Mouse (Mus musculus) kidney, embryonic 14.5 days (tissue): ENCODE data around the gene Mettl7b. TPM values are rescaled to one million over a fixed set of nuclear protein-coding genes. Genes with fewer than 3 reads are reported as not detected.
A peak's percentile ranks its signal among the peaks of the same experiment; 100 is the strongest.

Source experiments
- ATAC-seq: fragments of 200-750 bp; cut with Nextera tagmentation; 2 replicates; pipeline ENCODE4 v1.8.0; 2017; ENCODE audit warnings: moderate number of reproducible peaks, mild to moderate bottlenecking, moderate TSS enrichment, moderate library complexity; ENCODE audit not compliant: low FRiP score, low TSS enrichment
- H3K27ac ChIP-seq: fragments of 300-500 bp; sonication (generic); 2 replicates; pipeline ENCODE4 v1.5.1; 2014; ENCODE audit warnings: low read depth, mild to moderate bottlenecking, low read length, moderate library complexity, mixed read lengths
- H3K27me3 ChIP-seq: fragments of 300-500 bp; sonication (generic); 2 replicates; pipeline ENCODE4 v1.6.1; 2014; ENCODE audit warnings: mild to moderate bottlenecking, low read length; ENCODE audit not compliant: control insufficient read depth, insufficient read depth
- H3K36me3 ChIP-seq: fragments of 300-500 bp; sonication (generic); 2 replicates; pipeline ENCODE4 v1.6.1; 2014; ENCODE audit warnings: low read length, mixed read lengths; ENCODE audit not compliant: control insufficient read depth, insufficient read depth
- H3K4me1 ChIP-seq: fragments of 300-500 bp; sonication (generic); 2 replicates; pipeline ENCODE4 v1.6.1; 2014; ENCODE audit warnings: low read length, mixed read lengths; ENCODE audit not compliant: control insufficient read depth, insufficient read depth
- H3K4me2 ChIP-seq: fragments of 300-500 bp; sonication (generic); replicated peaks from 2 replicates; pipeline ENCODE4 v1.6.1; 2014; ENCODE audit warnings: low read depth, mild to moderate bottlenecking, low read length
- H3K4me3 ChIP-seq: fragments of 300-500 bp; sonication (generic); 2 replicates; pipeline ENCODE4 v1.5.1; 2014; ENCODE audit warnings: mild to moderate bottlenecking, low read length
- H3K9ac ChIP-seq: fragments of 300-500 bp; sonication (generic); 2 replicates; pipeline ENCODE4 v1.6.1; 2014; ENCODE audit warnings: low read depth, mild to moderate bottlenecking, low read length, moderate library complexity
- H3K9me3 ChIP-seq: fragments of 300-500 bp; sonication (generic); 2 replicates; pipeline ENCODE4 v1.6.1; 2016; ENCODE audit warnings: low read length; ENCODE audit not compliant: control insufficient read depth
- WGBS: fragments of 180-500 bp; shearing (Covaris S2); extraction: QIAGEN DNeasy Blood & Tissue Kit; methylation state at CpG from one replicate; pipeline ENCODE4 v1.1.7; 2014; 5-methylcytosine and 5-hydroxymethylcytosine counted together
- polyA plus RNA-seq: library from polyadenylated mRNA; unstranded; fragments of >200 nt; fragmentation: Nextera tagmentation; extraction: Ambion mirVana; gene quantifications from 2 replicates; pipeline ENCODE4 v1.2.1, GENCODE M21; 2014

The Mettl7b gene
- polyA plus RNA-seq, 1 experiment from 2014 or later: 1.4 TPM

- 0 out of 2 replicates have a peak, but pooled peaks cover 9% of the 10 kb centered on the region for H3K4me1 ChIP-seq
- H3K4me3 ChIP-seq: no peak overlapping the region
- no peaks in the 10 kb centered on the region for H3K36me3 ChIP-seq
- WGBS: 64% methylated on average over 7 of the region's 7 CpGs
- no peak overlapping the region for H3K4me2 ChIP-seq
- no peak overlapping the region for H3K9ac ChIP-seq
- H3K27me3 ChIP-seq: peaks cover 49% of the 10 kb centered on the region
- H3K9me3 ChIP-seq: no peaks in the 10 kb centered on the region
- H3K27ac ChIP-seq: no peak overlapping the region
- no peak for ATAC-seq
These were observed 25.6 kb downstream of the Mettl7b start for GRCm38 (mm10) chr10:128934997-128935787.

DNA sequence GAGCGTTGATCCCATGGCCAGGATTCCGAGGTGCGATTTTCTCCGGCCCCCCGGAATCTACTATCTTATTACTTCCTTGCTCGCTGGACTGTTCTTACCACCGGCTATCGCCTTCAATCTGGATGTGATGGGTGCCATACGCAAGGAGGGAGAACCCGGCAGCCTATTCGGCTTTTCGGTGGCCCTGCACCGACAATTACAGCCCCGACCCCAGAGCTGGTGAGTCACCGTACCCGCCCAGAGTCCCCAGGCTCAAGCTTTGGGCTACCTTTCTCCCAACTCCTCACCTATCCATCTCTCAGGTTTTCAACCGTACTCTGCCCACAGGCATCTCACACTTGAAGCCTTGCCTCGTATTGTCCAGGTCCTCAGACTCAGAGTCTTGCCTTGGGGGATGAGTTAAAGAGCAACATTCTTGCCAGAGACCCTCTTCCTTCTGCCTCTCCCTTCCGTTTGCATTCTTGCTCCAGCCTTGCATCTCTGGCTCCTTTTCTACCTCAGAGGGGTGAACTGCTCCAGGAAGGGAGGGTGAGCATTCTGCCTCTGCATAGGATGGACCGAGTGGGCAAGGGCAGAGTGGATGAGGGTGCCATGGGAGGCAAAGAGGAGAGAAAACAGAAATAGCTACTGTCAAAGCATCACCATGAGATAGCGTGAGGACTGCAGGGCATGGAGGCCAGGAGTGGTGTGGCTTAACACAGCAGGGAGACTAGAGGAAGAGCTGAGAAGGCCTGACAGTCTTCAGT, 26.6 kb downstream of the Mettl7b start:
- 2% methylated on average over 21 of the region's 21 CpGs for WGBS
- Histone ChIP-seq H3K9ac (peak overlapping the region; percentile 28; the same call in 1 of the 2 replicates), H3K27me3 (peaks cover 51% of the 10 kb centered on the region), H3K4me3 (peak overlapping the region; percentile 45), H3K4me2 (peak overlapping the region; percentile 54), H3K27ac (no peak overlapping the region), H3K36me3 (no peaks in the 10 kb centered on the region), H3K4me1 (0 out of 2 replicates have a peak, but pooled peaks cover 9% of the 10 kb centered on the region), H3K9me3 (no peaks in the 10 kb centered on the region)
- peak; percentile 33; the same call in 1 of the 2 replicates for ATAC-seq

- H3K9me3 ChIP-seq: no peaks in the 10 kb centered on the region
- peak within 1 kb of the TSS; percentile 28; the same call in 1 of the 2 replicates for H3K9ac ChIP-seq
- peak within 1 kb of the TSS; percentile 54 for H3K4me2 ChIP-seq
- ATAC-seq: peak; percentile 88
- peak within 1 kb of the TSS; percentile 45 for H3K4me3 ChIP-seq
- 0 out of 2 replicates have a peak, but pooled peaks cover 9% of the 10 kb centered on the region for H3K4me1 ChIP-seq
- 2% methylated on average over 26 of the region's 26 CpGs for WGBS
- H3K36me3 ChIP-seq: no peaks in the 10 kb centered on the region
- H3K27ac ChIP-seq: no peak within 1 kb of the TSS
- peaks cover 51% of the 10 kb centered on the region for H3K27me3 ChIP-seq
These were observed 27.2 kb downstream of the Mettl7b start, which contains the start of gene Itga7 for GRCm38 (mm10) chr10:128933574-128933973. Gene Itga7 (plus strand): TSS chr10:128933818.

- WGBS: 23% methylated on average over 2 of the region's 2 CpGs
- Histone ChIP-seq H3K4me1 (0 out of 2 replicates have a peak, but pooled peaks cover 9% of the 10 kb centered on the region), H3K36me3 (no peaks in the 10 kb centered on the region), H3K4me3 (no peak overlapping the region), H3K9ac (no peak overlapping the region), H3K27ac (no peak overlapping the region), H3K4me2 (no peak overlapping the region), H3K9me3 (no peaks in the 10 kb centered on the region), H3K27me3 (peaks cover 56% of the 10 kb centered on the region)
- ATAC-seq: no peak
These were observed 29.3 kb downstream of the Mettl7b start for GRCm38 (mm10) chr10:128931441-128931840.

DNA sequence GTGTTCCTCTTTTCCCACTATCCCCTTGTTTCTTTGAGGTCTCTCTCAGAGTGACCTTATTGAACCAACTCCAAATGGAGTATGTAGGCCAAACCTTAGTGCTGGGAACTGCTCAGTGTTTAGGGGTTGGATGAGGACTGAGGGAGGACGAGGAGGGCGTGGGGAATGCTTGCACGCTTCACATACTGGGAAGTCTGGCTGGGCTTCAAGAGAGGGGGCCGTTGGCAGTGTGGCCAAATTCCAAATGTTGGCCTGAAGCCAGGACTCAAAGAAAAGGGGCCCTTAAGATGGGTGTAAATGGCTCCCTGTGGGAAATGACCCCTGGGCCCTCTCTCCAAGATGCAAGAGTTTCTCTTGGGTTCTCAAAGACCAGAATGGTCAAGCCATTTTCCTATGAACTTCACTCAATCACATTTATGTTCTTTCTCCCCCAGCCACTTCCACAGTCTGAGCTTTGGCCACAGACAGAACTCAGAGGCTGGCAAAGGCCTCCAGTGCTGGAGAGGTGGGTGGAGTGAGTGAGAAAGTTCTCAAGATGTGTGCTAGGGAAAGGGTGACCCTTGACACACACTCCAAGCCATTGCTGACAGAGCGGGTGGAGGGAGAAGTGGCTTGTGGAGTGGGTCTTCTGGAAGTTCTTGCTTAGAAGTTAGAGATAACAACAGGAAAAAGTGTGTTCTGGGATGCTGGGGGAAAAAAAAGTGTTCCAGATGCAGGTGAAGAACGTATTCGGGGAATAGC, 31.0 kb downstream of the Mettl7b start:
- peaks cover 39% of the 10 kb centered on the region for H3K27me3 ChIP-seq
- ATAC-seq: no peak
- WGBS: 68% methylated on average over 7 of the region's 7 CpGs

GRCm38 (mm10) chr10:128928356-128928755, 32.4 kb downstream of the Mettl7b start:
- no peaks in the 10 kb centered on the region for H3K9me3 ChIP-seq
- H3K4me2 ChIP-seq: no peak overlapping the region
- H3K4me1 ChIP-seq: peaks cover 7% of the 10 kb centered on the region
- no peak overlapping the region for H3K9ac ChIP-seq
- H3K27me3 ChIP-seq: peaks cover 27% of the 10 kb centered on the region
- no peak overlapping the region for H3K27ac ChIP-seq
- WGBS: 36% methylated on average over 4 of the region's 4 CpGs
- no peak overlapping the region for H3K4me3 ChIP-seq
- no peak for ATAC-seq
- no peaks in the 10 kb centered on the region for H3K36me3 ChIP-seq

More for the DNA sequence above, 31.0 kb downstream of the Mettl7b start:
- H3K4me2 ChIP-seq: no peak overlapping the region
- 0 out of 2 replicates have a peak, but pooled peaks cover 9% of the 10 kb centered on the region for H3K4me1 ChIP-seq
- H3K9ac ChIP-seq: no peak overlapping the region
- no peaks in the 10 kb centered on the region for H3K9me3 ChIP-seq
- H3K4me3 ChIP-seq: no peak overlapping the region
- no peak overlapping the region for H3K27ac ChIP-seq
- H3K36me3 ChIP-seq: no peaks in the 10 kb centered on the region

DNA sequence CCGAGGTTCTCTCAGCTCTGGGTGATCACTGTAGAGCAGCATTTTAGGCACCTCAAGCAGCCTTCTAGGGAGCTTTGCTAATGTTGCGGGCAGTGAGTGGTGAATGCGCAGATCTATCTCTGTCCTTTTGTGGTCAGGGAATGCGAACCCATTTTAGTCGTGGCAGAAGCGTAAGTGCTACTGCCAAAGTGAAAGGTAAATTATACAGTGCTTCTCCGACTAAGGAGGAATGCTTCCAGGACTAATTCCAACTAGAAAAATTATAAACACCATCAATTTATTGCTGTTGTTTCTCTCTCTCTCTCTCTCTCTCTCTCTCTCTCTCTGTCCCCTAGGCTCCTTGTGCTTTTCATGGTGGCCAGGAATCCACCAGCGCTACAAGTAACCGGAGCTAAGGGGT, 36.9 kb downstream of the Mettl7b start, which contains the start of gene Bloc1s1:
TSS of gene Bloc1s1 (minus strand) at position 101 of the 400 bp plus-strand sequence.
- Histone ChIP-seq H3K4me3 (peak within 1 kb of the TSS; percentile 57), H3K4me1 (peaks cover 22% of the 10 kb centered on the region), H3K4me2 (peak within 1 kb of the TSS; percentile 57), H3K36me3 (0 out of 2 replicates have a peak, but pooled peaks cover 4% of the 10 kb centered on the region), H3K9me3 (no peaks in the 10 kb centered on the region), H3K27ac (peak within 1 kb of the TSS; percentile 89), H3K9ac (peak within 1 kb of the TSS; percentile 73), H3K27me3 (0 out of 2 replicates have a peak, but pooled peaks cover 6% of the 10 kb centered on the region)
- WGBS: 69% methylated on average over 9 of the region's 9 CpGs
- ATAC-seq: no peak

DNA sequence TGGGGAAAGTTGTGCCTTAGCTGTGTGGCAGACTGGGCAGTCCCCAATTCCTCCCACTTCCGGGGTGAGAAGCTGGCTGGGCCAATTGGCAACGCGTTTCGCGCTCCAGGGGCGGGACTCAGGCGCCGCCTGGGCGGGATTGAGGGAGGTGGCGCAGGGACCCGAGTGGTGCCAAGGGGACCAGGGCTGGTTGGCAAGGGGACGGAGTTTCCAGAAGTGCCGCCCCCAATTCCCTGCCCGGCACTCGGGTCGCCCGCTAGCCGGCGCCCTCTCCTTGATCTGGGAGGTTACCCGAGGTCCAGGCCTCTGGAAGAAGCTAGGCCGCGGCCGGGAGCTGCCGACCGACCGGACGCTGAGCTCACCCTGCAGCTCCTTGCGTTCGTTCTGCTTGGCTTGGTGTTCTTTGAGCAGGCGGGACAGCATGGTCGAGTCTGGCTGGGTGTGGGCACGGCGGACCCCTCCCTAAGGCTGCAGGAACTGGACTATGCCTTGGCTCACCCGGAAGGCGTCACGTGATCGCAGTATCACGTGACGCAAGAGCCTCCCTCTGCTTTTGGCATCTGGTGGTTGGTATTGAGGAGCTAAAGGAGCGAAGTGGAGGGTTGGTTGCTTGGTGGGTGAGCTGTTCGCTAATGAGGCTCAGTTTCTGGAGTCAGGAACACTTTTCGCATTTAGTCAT, 37.6 kb downstream of the Mettl7b start:
- Histone ChIP-seq H3K4me1 (peaks cover 22% of the 10 kb centered on the region), H3K9me3 (no peaks in the 10 kb centered on the region), H3K4me2 (peak overlapping the region; percentile 57), H3K9ac (peak overlapping the region; percentile 73), H3K27ac (peak overlapping the region; percentile 89), H3K4me3 (peak overlapping the region; percentile 57), H3K27me3 (0 out of 2 replicates have a peak, but pooled peaks cover 2% of the 10 kb centered on the region), H3K36me3 (0 out of 2 replicates have a peak, but pooled peaks cover 9% of the 10 kb centered on the region)
- peak; percentile 96 for ATAC-seq
- WGBS: under 1% methylated on average over 42 of the region's 42 CpGs
